Mouse (Mus musculus) forelimb bud, embryonic 11.5 days (tissue): ENCODE results near the gene Cycs.

Experiments used
- DNase-seq: peaks from one replicate; pipeline ENCODE4 v3.0.0-alpha.2; 2012; ENCODE audit warnings: low read depth, low spot score

The Cycs gene

GRCm38 (mm10) chr6:50545412-50546043 lies 20.8 kb downstream of the Cycs start:
- DNase-seq = peak; percentile 56

GRCm38 (mm10) chr6:50542535-50542934 lies 23.8 kb downstream of the Cycs start:
- DNase-seq = no peak

- no peak for DNase-seq
These were observed 26.7 kb downstream of the Cycs start for GRCm38 (mm10) chr6:50539641-50540040.

- DNase-seq = peak; percentile 91
These were observed 29.9 kb downstream of the Cycs start for GRCm38 (mm10) chr6:50536461-50536892.

GRCm38 (mm10) chr6:50535346-50535745 lies 31.0 kb downstream of the Cycs start:
- DNase-seq = no peak

- peak; percentile 58 for DNase-seq
These were observed 34.4 kb downstream of the Cycs start for GRCm38 (mm10) chr6:50531920-50532319.

- DNase-seq = no peak
These were observed 35.3 kb downstream of the Cycs start for GRCm38 (mm10) chr6:50531003-50531402.

- DNase-seq = no peak
These were observed 37.1 kb downstream of the Cycs start for GRCm38 (mm10) chr6:50529194-50529593.

GRCm38 (mm10) chr6:50527416-50527815 lies 38.9 kb downstream of the Cycs start:
- no peak for DNase-seq

- DNase-seq = peak; percentile 82
These were observed 39.7 kb downstream of the Cycs start for GRCm38 (mm10) chr6:50526597-50527024.

- DNase-seq = no peak
These were observed 40.5 kb downstream of the Cycs start for GRCm38 (mm10) chr6:50525846-50526245.

GRCm38 (mm10) chr6:50524261-50524896 lies 42.0 kb downstream of the Cycs start:
- no peak for DNase-seq

- no peak for DNase-seq
These were observed 43.6 kb downstream of the Cycs start for GRCm38 (mm10) chr6:50522772-50523171.

GRCm38 (mm10) chr6:50521532-50522135 lies 44.7 kb downstream of the Cycs start:
- no peak for DNase-seq

GRCm38 (mm10) chr6:50520139-50520538 lies 46.2 kb downstream of the Cycs start:
- no peak for DNase-seq

- no peak for DNase-seq
These were observed 48.0 kb downstream of the Cycs start for GRCm38 (mm10) chr6:50518371-50518770.
